Mouse (Mus musculus) embryonic facial prominence, embryonic 11.5 days (tissue): ENCODE data around the gene Suclg2. TPM values are rescaled to one million over a fixed set of nuclear protein-coding genes. Genes with fewer than 3 reads are reported as not detected.
A peak's percentile ranks its signal among the peaks of the same experiment; 100 is the strongest.

ENCODE experiments used
- ATAC-seq: fragments of 200-750 bp; cut with Nextera tagmentation; replicated peaks from 2 replicates; pipeline ENCODE4 v1.8.0; 2017; ENCODE audit warnings: low read depth; ENCODE audit not compliant: insufficient number of reproducible peaks, low FRiP score, low TSS enrichment
- DNase-seq: peaks from one replicate; pipeline ENCODE4 v3.0.0-alpha.2; 2015; ENCODE audit warnings: low spot score
- H3K27ac ChIP-seq: fragments of 300-500 bp; sonication (generic); replicated peaks from 2 replicates; pipeline ENCODE4 v1.5.1; 2014; ENCODE audit warnings: mild to moderate bottlenecking, low read depth, low read length, control low read depth
- H3K27me3 ChIP-seq: fragments of 300-500 bp; sonication (generic); 2 replicates; pipeline ENCODE4 v1.6.1; 2014; ENCODE audit warnings: mild to moderate bottlenecking, low read length, moderate library complexity, mixed read lengths; ENCODE audit not compliant: control insufficient read depth, insufficient read depth
- H3K36me3 ChIP-seq: fragments of 300-500 bp; sonication (generic); replicated peaks from 2 replicates; pipeline ENCODE4 v1.6.1; 2014; ENCODE audit warnings: low read depth, mild to moderate bottlenecking, low read length, moderate library complexity, mixed read lengths; ENCODE audit not compliant: control insufficient read depth, insufficient read depth
- H3K4me1 ChIP-seq: fragments of 300-500 bp; sonication (generic); 2 replicates; pipeline ENCODE4 v1.6.1; 2014; ENCODE audit warnings: low read length, mixed read lengths; ENCODE audit not compliant: control insufficient read depth, insufficient read depth
- H3K4me2 ChIP-seq: fragments of 300-500 bp; sonication (generic); 2 replicates; pipeline ENCODE4 v1.6.1; 2014; ENCODE audit warnings: low read depth, mild to moderate bottlenecking, control low read depth, low read length, moderate library complexity
- H3K4me3 ChIP-seq: fragments of 300-500 bp; sonication (generic); 2 replicates; pipeline ENCODE4 v1.5.1; 2014; ENCODE audit warnings: low read depth, low read length, control low read depth
- H3K9ac ChIP-seq: fragments of 300-500 bp; sonication (generic); replicated peaks from 2 replicates; pipeline ENCODE4 v1.6.1; 2014; ENCODE audit warnings: mild to moderate bottlenecking, control low read depth, low read length
- H3K9me3 ChIP-seq: fragments of 300-500 bp; sonication (generic); replicated peaks from 2 replicates; pipeline ENCODE4 v1.6.1; 2016; ENCODE audit warnings: mild to moderate bottlenecking, low read length, inconsistent platforms, mixed read lengths; ENCODE audit not compliant: control insufficient read depth
- WGBS: fragments of 180-500 bp; shearing (Covaris S2); extraction: QIAGEN DNeasy Blood & Tissue Kit; methylation state at CpG from one replicate; pipeline ENCODE4 v1.1.7; 2014; 5-methylcytosine and 5-hydroxymethylcytosine counted together
- polyA plus RNA-seq: library from polyadenylated mRNA; unstranded; fragments of >200 nt; fragmentation: Nextera tagmentation; extraction: Ambion mirVana; gene quantifications from 2 replicates; pipeline ENCODE4 v1.2.1, GENCODE M21; 2014

Gene Suclg2
- polyA plus RNA-seq, result 64.7 and 67.2 TPM in 2 replicates

DNA sequence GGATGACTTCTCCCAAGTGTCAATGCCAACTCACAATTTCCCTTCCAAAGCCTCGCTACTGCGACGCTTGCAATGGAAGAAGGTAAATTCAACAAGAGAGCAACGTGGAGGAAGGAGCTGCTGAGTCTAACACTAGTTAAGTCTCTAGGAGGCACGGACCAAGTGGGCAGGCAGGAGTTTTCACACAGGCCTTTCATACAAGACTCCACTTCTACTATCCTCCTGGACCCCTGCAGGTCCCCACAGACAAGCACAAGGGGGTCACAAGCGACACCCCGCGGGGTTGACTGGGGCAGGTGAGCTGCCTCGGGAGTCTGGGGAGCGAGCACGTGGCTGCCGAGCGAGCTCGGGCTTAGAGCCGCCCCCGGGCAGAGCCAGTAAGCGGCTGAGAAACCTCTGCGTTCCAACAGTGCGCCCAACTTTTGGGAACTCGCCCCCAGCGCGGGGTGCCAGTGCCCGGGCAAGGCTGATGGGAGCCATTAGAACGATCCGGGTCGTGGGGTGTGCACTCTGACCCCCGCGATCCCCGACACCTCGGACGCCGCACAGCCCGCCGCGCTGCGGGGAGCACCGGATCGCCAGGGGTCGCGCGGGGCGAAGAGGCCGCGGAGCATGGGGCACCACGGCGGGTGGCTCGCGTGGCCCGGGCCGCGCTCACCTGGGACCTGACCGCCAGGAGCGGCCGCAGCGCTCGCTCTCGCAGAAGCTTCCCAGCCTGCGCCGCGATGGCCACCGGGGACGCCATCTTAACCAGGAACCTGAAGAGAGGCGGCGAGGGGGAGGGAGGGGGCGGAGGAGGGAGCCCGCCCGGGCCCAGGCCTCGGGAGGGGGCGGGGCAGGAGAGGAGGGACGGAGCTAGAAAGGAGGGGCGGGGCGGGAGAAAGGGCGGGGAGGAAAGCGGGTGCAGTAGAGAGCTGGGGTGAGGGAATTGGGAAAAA, at the start of gene Suclg2:
Gene Suclg2, minus strand, starts transcription at position 770 of the 938 bp plus-strand sequence.
- ATAC-seq (peak; percentile 82), DNase-seq (peak; percentile 94)
- Histone ChIP-seq H3K36me3 (no peaks in the 10 kb centered on the region), H3K27me3 (no peaks in the 10 kb centered on the region), H3K4me3 (peak within 1 kb of the TSS; percentile 73), H3K4me1 (no peaks in the 10 kb centered on the region), H3K4me2 (peak within 1 kb of the TSS; percentile 84), H3K9me3 (no peaks in the 10 kb centered on the region), H3K9ac (peak within 1 kb of the TSS; percentile 89), H3K27ac (no peak within 1 kb of the TSS)
- under 1% methylated on average over 65 of the region's 74 CpGs for WGBS

- Histone ChIP-seq H3K9ac (no peak overlapping the region), H3K4me3 (no peak overlapping the region), H3K36me3 (no peaks in the 10 kb centered on the region), H3K27me3 (no peaks in the 10 kb centered on the region), H3K4me1 (no peaks in the 10 kb centered on the region), H3K27ac (no peak overlapping the region), H3K4me2 (no peak overlapping the region), H3K9me3 (no peaks in the 10 kb centered on the region)
- DNase-seq (no peak), ATAC-seq (no peak)
- 67% methylated on average over 4 of the region's 4 CpGs for WGBS
Measured at GRCm38 (mm10) chr6:95766566-95766965, 48.0 kb upstream of the Suclg2 start.

DNA sequence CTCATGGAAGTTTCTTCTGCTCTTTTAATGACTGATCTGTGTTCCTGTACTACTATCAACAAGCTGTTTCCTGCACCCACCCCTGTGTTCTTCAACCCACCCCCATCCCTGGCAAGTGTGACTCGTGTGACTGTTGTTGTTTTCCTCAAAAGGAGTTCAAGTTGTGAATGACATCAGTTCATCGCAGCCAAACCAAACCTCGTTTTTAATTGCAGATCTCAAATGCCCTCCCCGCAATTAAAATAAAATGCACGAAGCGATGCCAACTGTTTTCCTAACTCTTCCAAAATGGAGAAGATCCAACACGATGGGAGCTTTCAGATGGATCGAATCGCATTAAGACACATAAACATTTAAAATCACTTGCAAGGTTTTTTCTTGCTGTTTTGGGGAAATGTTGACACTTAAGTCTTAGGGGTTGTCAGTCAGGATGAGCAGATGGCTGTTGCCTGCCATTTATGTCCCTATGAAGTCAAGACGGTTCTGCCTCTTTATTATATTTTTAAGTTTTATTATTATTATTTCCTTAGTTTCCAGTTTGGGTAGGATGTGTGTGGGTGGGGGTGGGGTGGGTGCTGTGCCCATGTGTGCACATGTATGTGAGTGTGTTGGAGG, 41.1 kb upstream of the Suclg2 start:
- no peak overlapping the region for H3K4me3 ChIP-seq
- H3K9ac ChIP-seq, result no peak overlapping the region
- 84% methylated on average over 10 of the region's 10 CpGs for WGBS
- H3K36me3 ChIP-seq, result no peaks in the 10 kb centered on the region
- no peak overlapping the region for H3K27ac ChIP-seq
- no peaks in the 10 kb centered on the region for H3K27me3 ChIP-seq
- H3K4me1 ChIP-seq, result no peaks in the 10 kb centered on the region
- H3K9me3 ChIP-seq, result no peaks in the 10 kb centered on the region
- DNase-seq (no peak), ATAC-seq (no peak)
- no peak overlapping the region for H3K4me2 ChIP-seq

- H3K36me3 ChIP-seq, result no peaks in the 10 kb centered on the region
- H3K27ac ChIP-seq, result no peak overlapping the region
- 82% methylated on average over 4 of the region's 4 CpGs for whole genome bisulfite sequencing
- no peak for ATAC-seq
- H3K4me3 ChIP-seq, result no peak overlapping the region
- H3K4me2 ChIP-seq, result no peak overlapping the region
- no peaks in the 10 kb centered on the region for H3K27me3 ChIP-seq
- no peaks in the 10 kb centered on the region for H3K9me3 ChIP-seq
- H3K4me1 ChIP-seq, result no peaks in the 10 kb centered on the region
- no peak for DNase-seq
- H3K9ac ChIP-seq, result no peak overlapping the region
Measured at GRCm38 (mm10) chr6:95742378-95742777, 23.8 kb upstream of the Suclg2 start.

- no peaks in the 10 kb centered on the region for H3K27me3 ChIP-seq
- H3K9ac ChIP-seq, result no peak overlapping the region
- no peaks in the 10 kb centered on the region for H3K36me3 ChIP-seq
- DNase-seq (peak; percentile 54), ATAC-seq (0 out of 2 replicates have a peak, but pooled peaks have one; percentile 56)
- no peak overlapping the region for H3K27ac ChIP-seq
- no peak overlapping the region for H3K4me3 ChIP-seq
- H3K9me3 ChIP-seq, result no peaks in the 10 kb centered on the region
- no peak overlapping the region for H3K4me2 ChIP-seq
- no peaks in the 10 kb centered on the region for H3K4me1 ChIP-seq
- WGBS, result 41% methylated on average over 11 of the region's 11 CpGs
Measured at GRCm38 (mm10) chr6:95731570-95732367, 13.2 kb upstream of the Suclg2 start.

DNA sequence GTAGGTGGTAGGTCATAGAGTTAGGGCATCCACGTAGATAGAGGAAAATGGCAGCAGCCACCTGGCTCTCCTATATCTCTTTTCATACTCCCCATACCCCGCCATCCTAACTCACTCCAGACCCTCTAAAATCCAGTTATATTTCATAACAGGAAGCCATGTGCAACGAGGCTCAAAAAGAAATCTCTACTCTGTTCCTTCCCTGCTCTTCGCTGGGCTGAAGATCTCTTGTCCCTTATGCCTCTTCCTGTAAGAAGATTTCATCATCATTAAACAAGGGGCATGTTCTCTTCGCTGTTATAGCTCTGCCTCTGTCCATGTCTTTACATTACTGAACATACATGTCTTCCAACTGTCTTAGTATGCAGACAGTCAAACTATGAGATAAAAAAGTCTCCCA, 10.8 kb upstream of the Suclg2 start:
- 84% methylated on average over 5 of the region's 5 CpGs for WGBS
- no peak for ATAC-seq

DNA sequence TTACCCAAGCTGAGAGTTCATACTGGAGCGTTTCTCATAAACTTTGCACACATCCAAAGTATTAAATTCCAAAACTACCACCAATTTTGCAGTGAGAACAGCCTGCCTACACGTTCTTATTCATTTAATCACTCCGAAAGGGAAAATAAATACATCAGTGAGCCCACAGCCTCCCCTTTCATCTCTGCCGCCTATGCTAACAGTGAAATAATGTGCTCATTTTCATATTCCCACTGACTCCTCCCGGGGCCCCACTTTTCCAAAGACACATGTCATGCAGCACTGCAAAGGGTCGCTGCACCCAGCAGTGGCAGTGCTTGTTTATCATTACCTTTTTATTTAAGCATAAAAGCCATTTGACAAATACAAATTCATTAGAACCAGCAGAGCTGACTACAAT, 6.7 kb upstream of the Suclg2 start:
- Histone ChIP-seq H3K9me3 (no peaks in the 10 kb centered on the region), H3K36me3 (no peaks in the 10 kb centered on the region), H3K9ac (no peak overlapping the region), H3K4me2 (no peak overlapping the region), H3K27me3 (no peaks in the 10 kb centered on the region), H3K4me1 (no peaks in the 10 kb centered on the region), H3K27ac (no peak overlapping the region), H3K4me3 (no peak overlapping the region)
- ATAC-seq (no peak), DNase-seq (no peak)
- 70% methylated on average over 6 of the region's 6 CpGs for WGBS

More for the DNA sequence above, 10.8 kb upstream of the Suclg2 start:
- DNase-seq, result no peak
- H3K4me3 ChIP-seq, result no peak overlapping the region
- no peaks in the 10 kb centered on the region for H3K4me1 ChIP-seq
- H3K27ac ChIP-seq, result no peak overlapping the region
- no peaks in the 10 kb centered on the region for H3K36me3 ChIP-seq
- H3K4me2 ChIP-seq, result no peak overlapping the region
- H3K27me3 ChIP-seq, result no peaks in the 10 kb centered on the region
- no peaks in the 10 kb centered on the region for H3K9me3 ChIP-seq
- H3K9ac ChIP-seq, result no peak overlapping the region
